Mouse (Mus musculus) Muller cell, postnatal 12 days (primary cell): ENCODE measurements around the gene Ces1a.
A peak's percentile ranks its signal among the peaks of the same experiment; 100 is the strongest.

Experiments used
- DNase-seq: peaks from one replicate; pipeline ENCODE4 v3.0.0-alpha.2; 2015; ENCODE audit errors: inconsistent ontology term

Ces1a gene

DNA sequence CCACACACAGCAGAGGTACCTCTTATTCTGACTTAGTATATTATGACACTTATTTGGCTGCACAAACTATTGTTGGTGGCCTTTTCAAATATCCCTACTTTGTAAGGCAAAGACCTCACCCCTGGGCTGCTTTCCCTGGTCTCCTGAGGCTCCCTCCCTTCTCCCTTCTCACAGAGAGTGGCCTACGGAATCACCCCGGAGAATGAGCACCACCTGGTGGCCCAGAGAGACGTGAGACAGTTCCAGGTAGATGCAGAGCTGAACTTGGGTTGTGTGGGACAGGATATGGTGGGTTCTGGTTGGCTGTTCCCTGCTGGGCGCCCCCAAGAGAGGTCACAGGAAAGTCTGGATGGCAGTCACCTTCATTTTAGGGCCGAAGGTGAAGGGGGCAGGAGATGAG lies 51.2 kb downstream of the Ces1a start:
- peak; percentile 48 for DNase-seq

DNA sequence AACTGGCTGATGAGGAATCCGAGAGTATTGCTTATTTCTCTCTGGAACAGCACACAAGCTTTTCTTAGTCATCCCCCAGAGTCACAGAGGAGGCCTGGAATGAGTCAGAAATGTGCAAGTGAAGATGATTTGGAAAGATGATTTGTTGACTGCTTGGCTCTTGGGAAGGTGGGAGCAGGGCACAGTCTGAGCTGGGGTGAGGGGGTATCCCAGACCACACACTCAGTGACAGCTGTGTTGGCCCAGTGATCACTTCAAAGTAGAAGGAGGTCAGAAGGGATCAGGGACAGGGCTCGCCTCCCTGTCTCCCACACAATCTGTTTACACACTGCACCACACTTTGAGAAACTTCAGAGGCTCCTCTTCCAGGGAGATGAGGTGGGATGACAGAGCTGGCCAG lies 63.6 kb downstream of the Ces1a start:
- peak; percentile 49 for DNase-seq

DNA sequence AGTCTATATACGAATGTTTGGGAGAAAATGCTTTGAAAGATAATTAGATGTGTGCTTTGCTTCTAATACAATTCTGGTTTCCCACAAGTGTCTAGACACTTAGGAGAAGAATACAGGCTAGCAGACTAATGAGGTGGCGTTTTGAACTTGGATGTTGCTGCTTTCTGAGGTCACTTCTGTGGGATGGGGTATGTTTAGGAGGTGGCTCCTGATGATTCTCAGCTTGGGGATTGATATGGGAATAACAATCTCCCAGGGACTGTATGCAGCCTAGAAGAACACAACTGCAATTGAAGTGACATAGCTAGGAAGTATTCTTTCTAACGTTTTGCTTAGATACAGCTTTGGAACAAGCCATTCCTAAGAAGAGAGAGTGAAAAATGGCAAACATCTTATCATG lies 65.5 kb downstream of the Ces1a start:
- DNase-seq = no peak

DNA sequence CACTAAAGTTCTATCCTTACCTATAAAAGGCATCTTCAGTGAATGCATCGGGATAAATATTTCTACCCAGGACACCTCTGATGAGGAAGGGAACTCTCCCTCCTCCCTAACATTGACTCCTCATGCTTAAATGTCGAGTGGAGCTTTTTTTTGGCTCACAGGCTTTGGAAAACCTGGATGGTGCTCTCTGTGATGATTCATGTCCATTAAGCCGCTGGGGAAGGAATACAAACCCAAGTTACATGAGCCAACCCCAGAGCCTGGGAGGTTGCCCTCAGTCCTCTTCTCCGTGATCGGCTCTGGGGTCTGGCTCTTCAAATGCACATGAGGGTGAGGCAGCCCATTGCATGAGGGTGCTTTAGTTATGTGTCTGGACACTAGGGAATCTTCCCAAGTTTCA lies 71.3 kb downstream of the Ces1a start:
- no peak for DNase-seq

DNA sequence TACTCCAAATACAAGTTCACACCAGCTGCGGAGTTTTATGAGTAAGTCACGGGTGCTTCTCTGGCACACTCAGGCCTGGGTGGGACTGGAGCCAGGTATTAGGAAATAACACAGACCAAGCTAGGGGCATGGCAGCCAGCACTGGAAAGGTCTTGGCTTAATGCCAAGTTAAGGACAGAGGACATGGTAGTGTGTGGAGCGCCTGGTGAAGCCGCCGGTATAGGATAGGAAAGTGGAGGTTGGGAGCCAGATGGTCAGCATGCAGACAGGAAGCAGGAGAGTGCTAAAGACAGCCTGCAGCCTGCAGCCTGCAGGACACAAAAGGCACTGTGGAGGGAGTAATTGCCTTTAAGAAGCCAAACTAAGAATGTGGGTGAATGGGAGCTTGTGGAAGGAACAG lies 75.0 kb downstream of the Ces1a start:
- DNase-seq = peak; percentile 52
